Mouse (Mus musculus): Measurements from ENCODE around the gene Itih2. TPM values are rescaled to one million over a fixed set of nuclear protein-coding genes. Genes with fewer than 3 reads are reported as not detected.
A peak's percentile ranks its signal among the peaks of the same experiment; 100 is the strongest.

The Itih2 gene
- polyA plus RNA-seq, 1 experiment from 2014 or later: 4.4 TPM

DNA sequence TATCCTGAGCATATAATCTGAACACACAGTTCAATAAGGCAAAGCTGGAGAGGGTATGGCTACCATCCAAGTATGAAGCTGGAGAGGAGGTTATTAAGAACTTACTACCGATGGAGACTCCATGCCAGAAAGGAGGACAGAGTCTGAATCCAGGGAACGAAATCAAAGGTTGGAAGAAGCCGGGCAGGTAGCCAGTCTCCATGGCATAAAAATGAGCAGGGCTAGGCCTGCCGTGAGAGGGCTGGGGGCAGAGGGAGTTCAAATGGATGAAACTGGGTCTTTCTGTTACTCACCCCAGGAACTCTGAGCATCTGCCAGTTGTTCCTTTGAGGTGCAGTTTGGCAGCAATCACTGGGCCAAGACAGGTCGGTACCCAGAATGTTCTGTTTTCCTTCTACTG, 9.3 kb upstream of the Itih2 start:
- H3K27me3 ChIP-seq (replicated peaks): no peaks in the 10 kb centered on the region
- H3K9ac ChIP-seq: no peak overlapping the region
- no peaks in the 10 kb centered on the region for H3K4me1 ChIP-seq (replicated peaks)
- H3K4me3 ChIP-seq (replicated peaks): no peak overlapping the region
- H3K9me3 ChIP-seq: no peaks in the 10 kb centered on the region
- no peak overlapping the region for H3K4me2 ChIP-seq (replicated peaks)
- H3K36me3 ChIP-seq: no peaks in the 10 kb centered on the region
- 76% methylated on average over 5 of the region's 5 CpGs for WGBS
- ATAC-seq: no peak
- no peak overlapping the region for H3K27ac ChIP-seq

DNA sequence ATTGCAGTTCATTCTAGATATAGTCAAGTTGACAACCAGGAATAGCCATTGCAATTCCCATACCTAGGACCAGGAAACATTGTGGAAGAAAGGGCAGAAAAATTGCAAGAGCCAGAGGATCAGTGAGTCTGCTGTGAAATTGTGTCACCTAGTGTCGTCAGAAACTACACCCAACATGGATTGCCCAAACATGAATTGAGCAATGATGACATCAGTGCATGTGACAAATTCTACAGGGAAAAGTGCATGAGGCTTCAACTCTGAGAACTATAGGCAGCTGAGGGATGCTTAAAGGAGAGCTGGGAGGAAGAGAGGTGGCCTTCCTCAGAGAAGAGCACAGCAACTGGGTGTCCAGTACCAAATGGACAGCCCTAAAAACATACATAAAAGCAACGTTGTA, 6.1 kb upstream of the Itih2 start:
- no peaks in the 10 kb centered on the region for H3K27me3 ChIP-seq (replicated peaks)
- no peak overlapping the region for H3K4me3 ChIP-seq (replicated peaks)
- H3K4me2 ChIP-seq (replicated peaks): no peak overlapping the region
- H3K9me3 ChIP-seq: no peaks in the 10 kb centered on the region
- ATAC-seq: no peak
- no peak overlapping the region for H3K9ac ChIP-seq
- no peak overlapping the region for H3K27ac ChIP-seq
- no peaks in the 10 kb centered on the region for H3K4me1 ChIP-seq (replicated peaks)
- no peaks in the 10 kb centered on the region for H3K36me3 ChIP-seq
- 76% methylated on average over 2 of the region's 2 CpGs for WGBS

GRCm38 (mm10) chr2:10133941-10134340, 2.7 kb upstream of the Itih2 start:
- H3K27ac ChIP-seq: no peak overlapping the region
- WGBS: 49% methylated on average over 6 of the region's 6 CpGs

GRCm38 (mm10) chr2:10132128-10132527, 932 bp upstream of the Itih2 start:
- no peak for ATAC-seq
- no peak overlapping the region for H3K4me3 ChIP-seq (replicated peaks)
- no peak overlapping the region for H3K4me2 ChIP-seq (replicated peaks)
- H3K4me1 ChIP-seq (replicated peaks): no peaks in the 10 kb centered on the region
- H3K27me3 ChIP-seq (replicated peaks): no peaks in the 10 kb centered on the region
- H3K27ac ChIP-seq: no peak overlapping the region
- H3K9me3 ChIP-seq: no peaks in the 10 kb centered on the region
- WGBS: 84% methylated on average over 1 of the region's 1 CpGs
- H3K9ac ChIP-seq: no peak overlapping the region
- H3K36me3 ChIP-seq: no peaks in the 10 kb centered on the region

More at GRCm38 (mm10) chr2:10133941-10134340, 2.7 kb upstream of the Itih2 start:
- Histone ChIP-seq H3K27me3 (replicated peaks) (no peaks in the 10 kb centered on the region), H3K9ac (no peak overlapping the region), H3K36me3 (no peaks in the 10 kb centered on the region), H3K4me1 (replicated peaks) (no peaks in the 10 kb centered on the region), H3K4me2 (replicated peaks) (no peak overlapping the region), H3K4me3 (replicated peaks) (no peak overlapping the region), H3K9me3 (no peaks in the 10 kb centered on the region)
- no peak for ATAC-seq

DNA sequence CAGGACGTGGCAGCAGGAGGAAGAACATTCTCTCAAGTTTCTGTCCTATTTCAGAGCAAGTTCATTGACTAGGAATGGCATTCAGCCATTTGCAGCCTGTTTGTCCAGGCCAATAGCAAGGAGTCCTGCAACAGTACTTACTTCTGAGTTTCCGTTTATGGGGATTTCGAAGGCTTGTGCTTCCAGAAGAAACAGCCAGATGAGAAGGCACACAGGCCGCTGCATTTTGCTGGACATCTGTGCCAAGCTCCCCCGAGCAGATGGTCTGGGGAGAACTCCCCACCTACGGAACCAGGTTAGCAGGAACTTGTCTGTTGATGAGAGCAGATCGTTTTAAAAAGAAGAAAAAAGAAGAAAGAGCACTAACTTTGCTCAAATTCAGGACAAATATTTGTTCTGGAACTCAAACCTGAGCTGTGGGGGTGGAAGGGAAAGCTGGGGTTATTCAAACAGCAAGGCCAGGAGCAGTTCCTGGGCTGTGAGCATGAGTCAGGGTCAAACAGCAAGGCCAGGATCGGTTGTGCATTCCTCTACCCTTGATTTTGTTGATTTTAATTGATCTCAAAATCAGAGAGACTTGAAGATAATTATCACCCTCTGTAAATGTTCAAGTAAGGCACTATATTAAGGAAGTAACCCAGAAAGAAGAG, 730 bp downstream of the Itih2 start:
- no peaks in the 10 kb centered on the region for H3K27me3 ChIP-seq (replicated peaks)
- H3K27ac ChIP-seq: no peak overlapping the region
- 51% methylated on average over 8 of the region's 8 CpGs for WGBS
- no peak for ATAC-seq
- H3K4me2 ChIP-seq (replicated peaks): no peak overlapping the region
- no peaks in the 10 kb centered on the region for H3K4me1 ChIP-seq (replicated peaks)
- H3K4me3 ChIP-seq (replicated peaks): no peak overlapping the region
- H3K9me3 ChIP-seq: no peaks in the 10 kb centered on the region
- no peak overlapping the region for H3K9ac ChIP-seq
- no peaks in the 10 kb centered on the region for H3K36me3 ChIP-seq

DNA sequence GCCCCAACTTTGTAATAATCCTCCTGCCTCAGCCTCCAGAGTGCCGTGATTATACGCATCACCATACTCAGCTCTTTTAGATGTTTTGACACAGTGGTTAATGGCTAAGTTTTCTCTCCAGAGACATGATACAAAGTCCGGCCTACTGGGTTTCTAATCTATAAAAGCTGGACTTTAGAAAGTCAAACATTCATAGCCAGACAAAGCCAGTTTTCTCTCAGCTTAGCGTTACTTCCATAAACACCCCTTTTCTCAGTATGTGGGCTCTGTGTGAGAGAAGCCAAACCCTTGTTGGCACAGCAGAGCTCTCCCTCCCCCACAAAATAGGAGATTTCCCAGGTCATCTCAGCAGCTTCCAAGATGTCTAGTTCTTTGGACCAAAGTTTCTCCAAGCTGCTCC, 2.6 kb downstream of the Itih2 start:
- no peak for ATAC-seq

GRCm38 (mm10) chr2:10127471-10127870, 3.7 kb downstream of the Itih2 start:
- Histone ChIP-seq H3K9me3 (no peaks in the 10 kb centered on the region), H3K36me3 (no peaks in the 10 kb centered on the region), H3K4me1 (replicated peaks) (no peaks in the 10 kb centered on the region), H3K27me3 (replicated peaks) (no peaks in the 10 kb centered on the region), H3K4me3 (replicated peaks) (no peak overlapping the region), H3K27ac (no peak overlapping the region), H3K9ac (no peak overlapping the region), H3K4me2 (replicated peaks) (no peak overlapping the region)
- 86% methylated on average over 5 of the region's 5 CpGs for WGBS
- ATAC-seq: no peak

More for the DNA sequence above, 2.6 kb downstream of the Itih2 start:
- 78% methylated on average over 4 of the region's 4 CpGs for WGBS
- H3K4me1 ChIP-seq (replicated peaks): no peaks in the 10 kb centered on the region
- no peak overlapping the region for H3K27ac ChIP-seq
- no peak overlapping the region for H3K4me3 ChIP-seq (replicated peaks)
- no peak overlapping the region for H3K4me2 ChIP-seq (replicated peaks)
- H3K9ac ChIP-seq: no peak overlapping the region
- H3K27me3 ChIP-seq (replicated peaks): no peaks in the 10 kb centered on the region
- no peaks in the 10 kb centered on the region for H3K36me3 ChIP-seq
- no peaks in the 10 kb centered on the region for H3K9me3 ChIP-seq

- H3K4me1 ChIP-seq (replicated peaks): no peaks in the 10 kb centered on the region
- no peaks in the 10 kb centered on the region for H3K27me3 ChIP-seq (replicated peaks)
- no peaks in the 10 kb centered on the region for H3K9me3 ChIP-seq
- H3K4me2 ChIP-seq (replicated peaks): no peak overlapping the region
- no peak overlapping the region for H3K4me3 ChIP-seq (replicated peaks)
- H3K9ac ChIP-seq: no peak overlapping the region
- no peak for ATAC-seq
- WGBS: 90% methylated on average over 4 of the region's 4 CpGs
- H3K36me3 ChIP-seq: no peaks in the 10 kb centered on the region
- H3K27ac ChIP-seq: no peak overlapping the region
Observed at GRCm38 (mm10) chr2:10126122-10126521, 5.1 kb downstream of the Itih2 start.

DNA sequence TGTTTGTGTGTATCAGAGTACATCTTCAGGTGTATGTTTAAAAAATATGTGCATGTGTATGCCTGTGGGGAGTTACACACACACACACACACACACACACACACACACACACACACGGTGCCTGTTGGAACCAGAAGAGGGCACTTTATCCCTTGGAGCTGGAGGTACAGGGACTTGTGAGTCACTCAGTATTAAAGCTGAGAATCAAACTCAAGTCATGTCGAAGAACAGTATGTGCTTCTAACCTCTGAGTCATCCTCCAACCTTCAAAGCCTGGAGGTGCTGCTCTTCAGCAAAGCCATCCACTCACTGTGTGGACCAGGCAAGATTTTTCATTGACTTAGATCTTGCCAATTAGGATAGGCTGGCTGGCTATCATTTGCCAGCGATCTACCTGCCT, 9.4 kb downstream of the Itih2 start:
- H3K4me2 ChIP-seq (replicated peaks): no peak overlapping the region
- WGBS: 62% methylated on average over 3 of the region's 3 CpGs
- no peaks in the 10 kb centered on the region for H3K27me3 ChIP-seq (replicated peaks)
- H3K36me3 ChIP-seq: no peaks in the 10 kb centered on the region
- no peaks in the 10 kb centered on the region for H3K4me1 ChIP-seq (replicated peaks)
- no peak overlapping the region for H3K27ac ChIP-seq
- H3K9ac ChIP-seq: no peak overlapping the region
- H3K9me3 ChIP-seq: no peaks in the 10 kb centered on the region
- no peak overlapping the region for H3K4me3 ChIP-seq (replicated peaks)
- no peak for ATAC-seq

DNA sequence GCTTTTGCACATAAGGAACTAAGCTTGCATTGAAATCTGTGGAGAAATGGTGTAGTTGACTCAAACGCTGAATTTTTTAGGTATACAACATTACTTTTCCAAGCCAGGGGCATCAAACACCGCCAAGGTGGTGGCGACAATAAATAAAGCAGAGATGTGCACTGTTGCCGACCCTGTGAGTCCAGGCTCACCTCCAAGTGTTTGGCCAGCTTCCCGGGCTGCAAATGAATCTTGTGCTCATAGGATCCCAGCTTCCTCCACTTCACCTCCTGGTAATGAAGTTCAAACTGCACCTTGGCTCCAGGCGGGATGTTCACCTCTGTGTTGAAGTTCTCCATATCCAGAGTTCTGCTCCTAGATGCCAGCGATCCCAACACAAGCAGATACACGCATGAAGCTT, 11.9 kb downstream of the Itih2 start:
- Histone ChIP-seq H3K27me3 (replicated peaks) (no peaks in the 10 kb centered on the region), H3K4me3 (replicated peaks) (no peak overlapping the region), H3K27ac (no peak overlapping the region), H3K4me2 (replicated peaks) (no peak overlapping the region), H3K4me1 (replicated peaks) (no peaks in the 10 kb centered on the region), H3K9ac (no peak overlapping the region), H3K36me3 (no peaks in the 10 kb centered on the region), H3K9me3 (no peaks in the 10 kb centered on the region)
- ATAC-seq: no peak
- 81% methylated on average over 8 of the region's 8 CpGs for WGBS

- Histone ChIP-seq H3K36me3 (no peaks in the 10 kb centered on the region), H3K4me1 (replicated peaks) (no peaks in the 10 kb centered on the region), H3K4me3 (replicated peaks) (no peak overlapping the region), H3K9me3 (no peaks in the 10 kb centered on the region), H3K9ac (no peak overlapping the region), H3K27ac (no peak overlapping the region), H3K27me3 (replicated peaks) (no peaks in the 10 kb centered on the region), H3K4me2 (replicated peaks) (no peak overlapping the region)
- WGBS: 63% methylated on average over 1 of the region's 1 CpGs
- ATAC-seq: no peak
Observed at GRCm38 (mm10) chr2:10118751-10119150, 12.4 kb downstream of the Itih2 start.

GRCm38 (mm10) chr2:10108535-10109189, 22.5 kb downstream of the Itih2 start:
- Histone ChIP-seq H3K27ac (no peak overlapping the region), H3K27me3 (replicated peaks) (no peaks in the 10 kb centered on the region), H3K36me3 (no peaks in the 10 kb centered on the region), H3K9ac (no peak overlapping the region), H3K4me3 (replicated peaks) (no peak overlapping the region), H3K4me1 (replicated peaks) (no peaks in the 10 kb centered on the region), H3K4me2 (replicated peaks) (no peak overlapping the region), H3K9me3 (no peaks in the 10 kb centered on the region)
- ATAC-seq: no peak
- WGBS: 71% methylated on average over 6 of the region's 6 CpGs

DNA sequence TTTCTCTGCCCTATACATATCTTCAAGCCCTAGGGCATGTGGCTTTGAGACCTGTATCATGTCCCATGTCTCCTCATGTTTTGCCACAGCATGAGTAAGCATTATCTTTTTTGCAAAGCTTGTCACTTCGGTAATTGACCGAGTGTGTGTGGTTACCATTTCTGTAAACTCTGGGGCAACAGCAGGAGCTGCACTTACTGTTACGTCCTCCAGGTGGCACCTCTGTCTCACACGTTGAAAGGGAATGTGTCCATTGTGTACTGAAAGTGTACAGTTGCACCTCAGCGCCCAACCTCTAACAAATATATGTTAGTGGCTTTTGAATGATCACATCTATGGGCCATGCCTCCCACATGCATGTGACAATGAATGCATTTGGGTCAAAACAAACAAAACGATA, 30.0 kb downstream of the Itih2 start:
- Histone ChIP-seq H3K9me3 (no peaks in the 10 kb centered on the region), H3K36me3 (no peaks in the 10 kb centered on the region), H3K4me3 (replicated peaks) (no peak overlapping the region), H3K9ac (no peak overlapping the region), H3K4me2 (replicated peaks) (no peak overlapping the region), H3K27ac (no peak overlapping the region), H3K4me1 (replicated peaks) (no peaks in the 10 kb centered on the region), H3K27me3 (replicated peaks) (no peaks in the 10 kb centered on the region)
- 45% methylated on average over 6 of the region's 6 CpGs for WGBS
- peak; percentile 35; the same call in 1 of the 2 replicates for ATAC-seq

Measured in intestine, embryonic 15.5 days (tissue).